Mouse (Mus musculus) regulatory T cell (primary cell): ENCODE data around the gene Klhl15.
"Not testable (repeated sequence)": the region's sequence is repeated elsewhere in the genome, so short reads cannot be mapped to it uniquely, and the experiment has no call there.

ENCODE experiments used
- in situ Hi-C: fragments of 300-600 bp; cut with MboI, MseI; formaldehyde crosslinking; loops from one replicate; pipeline ENCODE4 v1.15.1; 2025; ENCODE audit warnings: high pct_unique_total_duplicates

Gene Klhl15

GRCm38 (mm10) chrX:94234532-94235189 lies at the start of gene Klhl15:
Klhl15 (plus strand) TSS chrX:94234599.
- in situ Hi-C loops: no loop called here

GRCm38 (mm10) chrX:94185156-94185555 lies 49.2 kb upstream of the Klhl15 start:
- in situ Hi-C loops: no loop called here

DNA sequence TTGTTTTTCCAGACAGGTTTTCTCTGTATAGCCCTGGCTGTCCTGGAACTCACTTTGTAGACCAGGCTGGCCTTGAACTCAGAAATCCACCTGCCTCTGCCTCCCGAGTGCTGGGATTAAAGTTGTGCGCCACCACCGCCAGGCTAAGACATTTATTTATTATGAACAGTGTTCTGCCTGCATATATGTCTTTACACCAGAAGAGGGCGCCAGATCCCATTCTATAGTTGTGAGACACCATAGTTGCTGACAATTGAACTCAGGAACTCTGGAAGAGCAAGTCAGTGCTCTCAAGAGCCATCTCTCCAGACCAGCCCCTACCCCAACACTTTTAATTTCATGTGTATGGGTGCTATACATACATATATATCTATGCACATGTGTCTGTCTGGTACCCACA lies 40.5 kb upstream of the Klhl15 start:
- in situ Hi-C loops: not testable (repeated sequence)

DNA sequence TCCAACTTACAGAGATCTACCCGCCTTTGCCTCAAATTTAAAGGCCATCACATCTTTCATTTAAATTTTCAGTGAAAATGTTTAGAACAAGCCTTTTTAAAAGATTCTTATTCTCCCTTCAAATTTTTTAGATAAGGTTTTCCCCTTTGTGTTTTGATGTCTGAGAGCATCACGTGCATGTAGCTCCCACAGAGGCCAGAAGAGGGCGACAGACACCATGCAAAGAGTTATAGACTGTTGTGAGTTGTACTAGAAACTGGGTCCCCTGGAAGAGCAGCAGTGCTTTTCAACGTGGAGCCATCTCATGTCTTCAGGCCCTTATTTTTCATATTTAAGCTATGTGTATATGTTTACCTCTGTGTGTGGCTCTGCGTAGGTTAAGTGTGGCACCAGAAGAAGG lies 36.6 kb upstream of the Klhl15 start:
- in situ Hi-C loops: no loop called here

GRCm38 (mm10) chrX:94212264-94212596 lies 22.2 kb upstream of the Klhl15 start:
- in situ Hi-C loops: no loop called here

DNA sequence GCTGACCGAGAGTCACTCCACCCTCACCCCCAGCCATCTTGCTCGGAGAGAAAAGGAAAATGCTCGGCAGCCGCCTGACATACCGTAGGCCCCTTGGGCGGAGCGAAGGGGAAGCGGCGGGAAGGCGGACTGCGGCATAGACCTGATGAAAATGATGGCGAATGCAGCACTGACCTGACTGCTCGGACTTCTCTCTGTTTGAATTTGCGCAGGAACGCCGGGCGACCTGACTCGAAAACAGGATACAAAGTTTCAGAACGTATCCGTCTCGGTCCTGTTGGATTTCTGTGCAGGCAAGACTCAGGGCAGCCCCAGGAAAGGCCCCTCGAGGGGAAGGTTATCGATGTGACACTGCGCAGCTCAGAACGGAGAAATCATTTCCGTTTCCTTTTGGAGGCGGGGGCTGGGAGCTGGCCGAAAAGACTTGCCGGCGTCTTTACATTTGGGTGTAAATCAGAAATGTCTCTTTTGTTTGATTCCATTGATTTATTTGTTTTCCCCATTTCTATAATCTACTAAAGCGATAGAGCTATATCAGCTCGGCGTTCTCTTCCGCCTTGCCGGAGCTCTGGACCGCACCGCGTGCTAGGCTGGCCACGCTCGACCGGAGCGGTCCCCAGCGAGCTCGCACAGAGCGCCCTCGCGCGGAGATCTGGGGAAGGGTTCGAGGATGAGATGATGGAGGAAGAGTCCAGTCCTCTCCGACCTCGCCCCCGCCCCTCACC lies 21.6 kb upstream of the Klhl15 start, which contains the start of gene Eif2s3x:
Gene Eif2s3x, minus strand, starts transcription at position 266 of the 725 bp plus-strand sequence.
- in situ Hi-C loops: no loop called here

DNA sequence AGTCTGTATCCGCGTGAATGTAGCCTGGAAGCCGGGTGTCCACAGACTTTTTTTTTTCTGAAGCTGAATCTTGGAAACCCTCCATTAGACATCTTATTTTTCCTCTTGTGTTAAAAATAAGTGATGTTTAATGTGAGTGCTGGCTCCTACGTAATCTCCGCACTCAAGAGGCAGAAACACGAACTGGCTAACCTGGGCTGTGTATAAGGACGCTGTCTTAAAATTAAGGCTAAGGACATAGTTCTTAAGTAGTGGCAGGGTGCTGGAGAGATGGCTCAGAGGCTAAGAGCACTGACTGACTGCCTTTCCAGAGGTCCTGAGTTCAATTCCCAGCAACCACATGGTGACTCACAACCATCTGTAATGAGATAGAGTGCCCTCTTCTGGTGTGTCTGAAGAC lies 21.0 kb upstream of the Klhl15 start:
- in situ Hi-C loops: no loop called here

DNA sequence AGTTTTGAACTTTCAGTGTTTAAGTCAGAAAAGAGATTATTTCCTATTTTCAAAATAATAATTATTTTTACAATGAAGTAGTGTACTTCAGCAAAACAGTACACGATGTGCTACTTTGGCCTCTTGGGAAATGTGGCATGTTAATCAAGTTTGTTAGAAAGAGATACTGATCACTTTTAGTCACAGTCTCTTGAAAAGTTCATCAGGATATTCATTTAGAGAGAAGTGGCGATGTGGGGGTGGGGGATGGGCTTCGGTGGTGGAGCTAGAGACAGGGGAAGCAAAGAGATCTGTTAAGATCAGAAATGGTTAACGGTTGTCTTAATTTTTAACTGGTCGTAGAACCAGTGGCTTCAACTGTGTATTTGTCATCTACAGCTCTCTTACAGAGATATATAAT lies 967 bp upstream of the Klhl15 start:
- in situ Hi-C loops: no loop called here

- in situ Hi-C loops: no loop called here
Observed at GRCm38 (mm10) chrX:94233936-94234531, 365 bp upstream of the Klhl15 start.

DNA sequence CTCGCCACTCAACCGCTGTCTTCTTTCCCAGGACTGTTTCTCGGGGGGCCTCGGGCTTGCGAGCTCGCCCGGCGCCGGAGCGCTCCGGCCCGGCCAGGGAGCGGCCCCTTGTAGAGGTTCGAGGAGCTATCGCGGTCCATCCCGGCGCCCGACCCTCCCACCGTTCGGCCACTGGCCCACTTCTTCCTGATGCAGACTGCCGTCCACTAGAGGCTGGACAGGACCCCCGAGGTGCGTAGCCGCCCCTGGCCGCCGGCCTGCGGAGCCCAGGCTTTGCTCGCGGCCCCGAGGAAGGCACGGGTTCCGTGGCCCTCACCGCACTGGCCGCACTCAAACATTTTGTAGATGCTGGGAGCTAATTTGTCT lies 774 bp downstream of the Klhl15 start:
- in situ Hi-C loops: no loop called here

DNA sequence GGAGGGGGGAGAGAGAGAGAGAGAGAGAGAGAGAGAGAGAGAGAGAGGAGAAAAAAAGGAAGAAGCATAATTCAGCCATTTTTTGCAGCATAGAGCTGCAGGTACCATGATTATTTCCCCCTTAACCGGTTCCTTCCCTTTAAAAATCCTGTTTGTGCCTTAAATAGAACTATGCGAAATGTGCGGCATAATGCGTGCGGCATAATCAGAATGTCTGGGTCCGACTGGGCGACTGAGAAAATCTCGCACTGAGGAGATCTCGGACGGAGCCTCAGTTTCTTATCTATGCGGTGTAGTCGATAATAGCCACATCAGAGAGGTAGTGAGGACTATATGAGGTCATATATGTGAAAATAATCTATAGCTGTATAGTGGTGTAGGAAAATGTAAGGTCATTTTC lies 1.2 kb downstream of the Klhl15 start:
- in situ Hi-C loops: no loop called here

DNA sequence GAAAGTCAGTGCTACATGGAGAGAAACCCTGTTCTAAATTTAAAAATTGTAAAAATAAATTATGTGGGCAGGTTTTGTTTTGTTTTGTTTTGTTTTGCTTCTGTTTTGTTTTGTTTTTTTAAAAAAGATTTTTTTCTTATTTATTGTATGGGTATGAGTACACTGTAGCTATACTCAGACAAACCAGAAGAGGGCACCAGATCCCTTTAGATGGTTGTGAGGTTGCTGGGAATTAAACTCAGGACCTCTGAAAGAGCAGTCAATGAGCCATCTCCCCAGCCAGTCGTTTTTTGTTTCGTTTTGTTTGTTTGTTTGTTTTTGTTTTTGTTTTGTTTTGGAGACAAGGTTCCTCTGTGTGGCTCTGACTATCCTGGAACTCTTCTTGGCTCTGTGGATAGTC lies 54.5 kb downstream of the Klhl15 start:
- in situ Hi-C loops: no loop called here

- in situ Hi-C loops: no loop called here
Observed at GRCm38 (mm10) chrX:94302928-94303327, 68.5 kb downstream of the Klhl15 start.

DNA sequence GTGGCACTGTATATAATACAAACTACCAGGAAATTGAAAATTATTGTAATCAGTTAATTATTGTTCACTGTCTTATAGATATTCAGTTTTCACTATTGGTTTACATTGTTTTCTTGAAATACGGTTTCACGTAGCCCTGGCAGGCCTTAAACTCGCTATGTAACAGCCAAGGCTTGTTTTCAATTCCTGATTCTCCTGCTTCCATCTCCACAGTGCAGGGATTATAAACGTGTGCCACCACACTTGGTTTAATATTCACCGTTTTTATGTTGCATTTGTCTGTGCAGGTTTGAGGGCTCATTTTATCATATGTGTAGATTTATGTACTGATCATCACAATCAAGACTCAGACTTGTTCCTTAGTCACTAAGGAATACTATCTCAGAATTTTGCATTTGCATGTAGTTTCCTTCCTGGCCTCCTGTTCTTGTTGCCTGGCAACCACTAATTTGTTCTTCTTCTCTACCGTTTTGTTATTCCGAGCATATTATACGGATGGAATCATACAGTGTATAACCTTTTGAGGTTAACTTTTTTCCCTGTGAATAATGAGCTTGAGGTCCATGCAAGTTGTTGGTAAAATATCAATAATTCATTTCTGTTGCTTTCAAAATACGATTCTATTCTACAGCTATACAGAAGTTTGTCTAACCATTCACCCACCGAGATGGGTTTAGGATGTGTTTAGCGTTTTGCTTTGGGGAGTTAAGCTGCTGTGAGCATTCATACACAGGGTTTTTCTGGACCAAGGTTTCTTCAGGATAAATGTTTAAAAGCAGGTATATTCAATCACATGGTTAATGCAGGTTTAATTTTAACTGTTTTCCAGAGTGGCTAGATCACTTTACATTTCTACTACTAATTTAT lies 86.9 kb downstream of the Klhl15 start:
- in situ Hi-C loops: no loop called here
